Mouse (Mus musculus): ENCODE measurements around the gene Tnfaip8l2. TPM values are rescaled to one million over a fixed set of nuclear protein-coding genes. Genes with fewer than 3 reads are reported as not detected.

Tnfaip8l2 gene
- polyA plus RNA-seq (2015; fragmentation: Nextera tagmentation; extraction: Ambion mirVana) = 2.5 and 4.8 TPM in 2 replicates

GRCm38 (mm10) chr3:95141952-95142616, at the start of gene Tnfaip8l2:
Gene Tnfaip8l2, minus strand, starts transcription at chr3:95142360.
- H3K9me3 ChIP-seq (replicated peaks) = no peaks in the 10 kb centered on the region
- no peak for ATAC-seq (replicated peaks; ENCODE audit: insufficient number of reproducible peaks, insufficient read depth, low FRiP score, low read depth)
- H3K4me2 ChIP-seq = peak within 1 kb of the TSS; percentile 8; the same call in 1 of the 2 replicates
- H3K27me3 ChIP-seq = no peaks in the 10 kb centered on the region
- no peak within 1 kb of the TSS for H3K9ac ChIP-seq
- H3K36me3 ChIP-seq = peaks cover 9% of the 10 kb centered on the region; the same call in 1 of the 2 replicates
- no peak within 1 kb of the TSS for H3K27ac ChIP-seq
- H3K4me3 ChIP-seq = no peak within 1 kb of the TSS
- 83% methylated on average over 10 of the region's 10 CpGs for WGBS
- no peaks in the 10 kb centered on the region for H3K4me1 ChIP-seq (replicated peaks)

GRCm38 (mm10) chr3:95186888-95187287, 44.7 kb upstream of the Tnfaip8l2 start:
- H3K4me2 ChIP-seq = no peak overlapping the region
- WGBS = 86% methylated on average over 6 of the region's 6 CpGs
- no peaks in the 10 kb centered on the region for H3K9me3 ChIP-seq (replicated peaks)
- H3K4me3 ChIP-seq = no peak overlapping the region
- H3K9ac ChIP-seq = no peak overlapping the region
- H3K27me3 ChIP-seq = no peaks in the 10 kb centered on the region
- H3K36me3 ChIP-seq = peaks cover 49% of the 10 kb centered on the region
- no peak overlapping the region for H3K27ac ChIP-seq
- no peaks in the 10 kb centered on the region for H3K4me1 ChIP-seq (replicated peaks)
- ATAC-seq (replicated peaks; ENCODE audit: insufficient number of reproducible peaks, insufficient read depth, low FRiP score, low read depth) = no peak

- peaks cover 49% of the 10 kb centered on the region for H3K36me3 ChIP-seq
- H3K9me3 ChIP-seq (replicated peaks) = no peaks in the 10 kb centered on the region
- 83% methylated on average over 2 of the region's 2 CpGs for WGBS
These were observed 43.9 kb upstream of the Tnfaip8l2 start for GRCm38 (mm10) chr3:95186100-95186499.

GRCm38 (mm10) chr3:95184796-95185577, 42.8 kb upstream of the Tnfaip8l2 start:
- H3K4me3 ChIP-seq = no peak overlapping the region
- no peaks in the 10 kb centered on the region for H3K4me1 ChIP-seq (replicated peaks)
- no peak overlapping the region for H3K9ac ChIP-seq
- WGBS = 85% methylated on average over 9 of the region's 9 CpGs
- H3K4me2 ChIP-seq = no peak overlapping the region
- ATAC-seq (replicated peaks; ENCODE audit: insufficient number of reproducible peaks, insufficient read depth, low FRiP score, low read depth) = no peak
- peaks cover 44% of the 10 kb centered on the region for H3K36me3 ChIP-seq
- no peaks in the 10 kb centered on the region for H3K9me3 ChIP-seq (replicated peaks)
- H3K27me3 ChIP-seq = no peaks in the 10 kb centered on the region
- H3K27ac ChIP-seq = no peak overlapping the region

More at GRCm38 (mm10) chr3:95186100-95186499, 43.9 kb upstream of the Tnfaip8l2 start:
- ATAC-seq (replicated peaks; ENCODE audit: insufficient number of reproducible peaks, insufficient read depth, low FRiP score, low read depth) = no peak
- H3K27me3 ChIP-seq = no peaks in the 10 kb centered on the region
- no peak overlapping the region for H3K4me3 ChIP-seq
- no peak overlapping the region for H3K27ac ChIP-seq
- no peaks in the 10 kb centered on the region for H3K4me1 ChIP-seq (replicated peaks)
- no peak overlapping the region for H3K9ac ChIP-seq
- no peak overlapping the region for H3K4me2 ChIP-seq

- WGBS = 61% methylated on average over 1 of the region's 1 CpGs
- no peak overlapping the region for H3K4me3 ChIP-seq
- H3K36me3 ChIP-seq = peaks cover 16% of the 10 kb centered on the region
- ATAC-seq (replicated peaks; ENCODE audit: insufficient number of reproducible peaks, insufficient read depth, low FRiP score, low read depth) = no peak
- H3K4me2 ChIP-seq = no peak overlapping the region
- H3K9me3 ChIP-seq (replicated peaks) = no peaks in the 10 kb centered on the region
- H3K9ac ChIP-seq = no peak overlapping the region
- no peaks in the 10 kb centered on the region for H3K4me1 ChIP-seq (replicated peaks)
- H3K27ac ChIP-seq = no peak overlapping the region
- no peaks in the 10 kb centered on the region for H3K27me3 ChIP-seq
These were observed 39.7 kb upstream of the Tnfaip8l2 start for GRCm38 (mm10) chr3:95181841-95182240.

- Histone ChIP-seq H3K4me1 (replicated peaks) (no peaks in the 10 kb centered on the region), H3K9me3 (replicated peaks) (no peaks in the 10 kb centered on the region), H3K4me2 (no peak overlapping the region), H3K27me3 (peaks cover 6% of the 10 kb centered on the region; the same call in 1 of the 2 replicates), H3K36me3 (peaks cover 4% of the 10 kb centered on the region; the same call in 1 of the 2 replicates), H3K9ac (no peak overlapping the region), H3K4me3 (no peak overlapping the region), H3K27ac (no peak overlapping the region)
- WGBS = 59% methylated on average over 3 of the region's 3 CpGs
- no peak for ATAC-seq (replicated peaks; ENCODE audit: insufficient number of reproducible peaks, insufficient read depth, low FRiP score, low read depth)
These were observed 37.7 kb upstream of the Tnfaip8l2 start for GRCm38 (mm10) chr3:95179890-95180289.

GRCm38 (mm10) chr3:95178948-95179347, 36.8 kb upstream of the Tnfaip8l2 start:
- peaks cover 7% of the 10 kb centered on the region; the same call in 1 of the 2 replicates for H3K27me3 ChIP-seq
- H3K4me1 ChIP-seq (replicated peaks) = peaks cover 2% of the 10 kb centered on the region
- WGBS = 87% methylated on average over 5 of the region's 5 CpGs

GRCm38 (mm10) chr3:95177583-95177982, 35.4 kb upstream of the Tnfaip8l2 start:
- H3K4me1 ChIP-seq (replicated peaks) = peaks cover 16% of the 10 kb centered on the region
- H3K36me3 ChIP-seq = no peaks in the 10 kb centered on the region; the same call in 1 of the 2 replicates
- H3K27me3 ChIP-seq = peaks cover 12% of the 10 kb centered on the region
- no peak for ATAC-seq (replicated peaks; ENCODE audit: insufficient number of reproducible peaks, insufficient read depth, low FRiP score, low read depth)
- no peaks in the 10 kb centered on the region for H3K9me3 ChIP-seq (replicated peaks)
- no peak overlapping the region for H3K4me3 ChIP-seq
- 59% methylated on average over 6 of the region's 6 CpGs for WGBS
- H3K27ac ChIP-seq = no peak overlapping the region
- no peak overlapping the region for H3K4me2 ChIP-seq
- H3K9ac ChIP-seq = no peak overlapping the region

More at GRCm38 (mm10) chr3:95178948-95179347, 36.8 kb upstream of the Tnfaip8l2 start:
- H3K4me3 ChIP-seq = no peak overlapping the region
- H3K36me3 ChIP-seq = peaks cover 2% of the 10 kb centered on the region; the same call in 1 of the 2 replicates
- ATAC-seq (replicated peaks; ENCODE audit: insufficient number of reproducible peaks, insufficient read depth, low FRiP score, low read depth) = no peak
- no peaks in the 10 kb centered on the region for H3K9me3 ChIP-seq (replicated peaks)
- H3K27ac ChIP-seq = no peak overlapping the region
- H3K4me2 ChIP-seq = no peak overlapping the region
- no peak overlapping the region for H3K9ac ChIP-seq

GRCm38 (mm10) chr3:95176500-95176899, 34.3 kb upstream of the Tnfaip8l2 start:
- WGBS = 65% methylated on average over 3 of the region's 3 CpGs
- Histone ChIP-seq H3K27ac (no peak overlapping the region), H3K4me3 (no peak overlapping the region), H3K27me3 (peaks cover 22% of the 10 kb centered on the region), H3K4me2 (no peak overlapping the region), H3K36me3 (no peaks in the 10 kb centered on the region; the same call in 1 of the 2 replicates), H3K4me1 (replicated peaks) (peaks cover 19% of the 10 kb centered on the region), H3K9ac (no peak overlapping the region), H3K9me3 (replicated peaks) (no peaks in the 10 kb centered on the region)
- ATAC-seq (replicated peaks; ENCODE audit: insufficient number of reproducible peaks, insufficient read depth, low FRiP score, low read depth) = no peak

GRCm38 (mm10) chr3:95174011-95174592, 31.9 kb upstream of the Tnfaip8l2 start:
- Histone ChIP-seq H3K4me2 (peak overlapping the region; percentile 72), H3K27me3 (peaks cover 42% of the 10 kb centered on the region), H3K4me1 (replicated peaks) (peaks cover 19% of the 10 kb centered on the region), H3K36me3 (no peaks in the 10 kb centered on the region), H3K9me3 (replicated peaks) (no peaks in the 10 kb centered on the region), H3K4me3 (peak overlapping the region; percentile 42), H3K9ac (0 out of 2 replicates have a peak overlapping the region, but pooled peaks have one; percentile 27), H3K27ac (no peak overlapping the region)
- 0 out of 2 replicates have a peak, but pooled peaks have one; percentile 21 for ATAC-seq (replicated peaks; ENCODE audit: insufficient number of reproducible peaks, insufficient read depth, low FRiP score, low read depth)
- WGBS = 8% methylated on average over 16 of the region's 16 CpGs

Data from heart, embryonic 15.5 days (tissue).